Mouse (Mus musculus) heart, postnatal 0 days (tissue): ENCODE results near the gene Slc16a11. TPM values are rescaled to one million over a fixed set of nuclear protein-coding genes. Genes with fewer than 3 reads are reported as not detected.

Experiments used
- ATAC-seq: fragments of 200-750 bp; cut with Nextera tagmentation; 2 replicates; pipeline ENCODE4 v1.8.0; 2017; ENCODE audit warnings: low read depth, moderate number of reproducible peaks, moderate library complexity; ENCODE audit not compliant: insufficient read depth
- DNase-seq: peaks from one replicate; pipeline ENCODE4 v3.0.0-alpha.2; 2016; ENCODE audit warnings: low spot score
- H3K27ac ChIP-seq: fragments of 300-500 bp; sonication (generic); 2 replicates; pipeline ENCODE4 v1.5.1; 2014; ENCODE audit warnings: low read depth, mild to moderate bottlenecking
- H3K27me3 ChIP-seq: fragments of 300-500 bp; sonication (generic); 2 replicates; pipeline ENCODE4 v1.6.1; 2014; ENCODE audit warnings: low read length, mixed read lengths; ENCODE audit not compliant: control insufficient read depth, insufficient read depth
- H3K36me3 ChIP-seq: fragments of 300-500 bp; sonication (generic); replicated peaks from 2 replicates; pipeline ENCODE4 v1.6.1; 2014; ENCODE audit warnings: low read length, mixed read lengths; ENCODE audit not compliant: control insufficient read depth, insufficient read depth
- H3K4me1 ChIP-seq: fragments of 300-500 bp; sonication (generic); 2 replicates; pipeline ENCODE4 v1.6.1; 2014; ENCODE audit warnings: antibody characterized with exemption; ENCODE audit not compliant: control insufficient read depth, insufficient read depth
- H3K4me2 ChIP-seq: fragments of 300-500 bp; sonication (generic); 2 replicates; pipeline ENCODE4 v1.6.1; 2014; ENCODE audit warnings: low read depth, mild to moderate bottlenecking, low read length, moderate library complexity
- H3K4me3 ChIP-seq: fragments of 300-500 bp; sonication (generic); 2 replicates; pipeline ENCODE4 v1.5.1; 2014; ENCODE audit warnings: low read depth, low read length
- H3K9ac ChIP-seq: fragments of 300-500 bp; sonication (generic); replicated peaks from 2 replicates; pipeline ENCODE4 v1.6.1; 2014; ENCODE audit warnings: low read depth, low read length, mixed read lengths
- H3K9me3 ChIP-seq: fragments of 300-500 bp; sonication (generic); replicated peaks from 2 replicates; pipeline ENCODE4 v1.6.1; 2016; ENCODE audit warnings: low read length; ENCODE audit not compliant: control insufficient read depth
- CTCF ChIP-seq: IDR thresholded peaks from 2 replicates; pipeline ENCODE4 v1.5.1; 2016; ENCODE audit warnings: antibody characterized with exemption, control low read depth, low read depth
- EP300 ChIP-seq: IDR thresholded peaks from 2 replicates; pipeline ENCODE4 v1.6.1; 2016; ENCODE audit warnings: antibody characterized with exemption, low read depth
- WGBS: fragments of 180-500 bp; shearing (Covaris S2); extraction: QIAGEN DNeasy Blood & Tissue Kit; methylation state at CpG from one replicate; pipeline ENCODE4 v1.1.7; 2014; 5-methylcytosine and 5-hydroxymethylcytosine counted together
- polyA plus RNA-seq: library from polyadenylated mRNA; unstranded; fragments of >200 nt; fragmentation: Nextera tagmentation; extraction: Ambion mirVana; gene quantifications from 2 replicates; pipeline ENCODE4 v1.2.1, GENCODE M21; 2015
- total RNA-seq: library from RNA; depleted of rRNA; stranded (reverse); fragments of >200 nt; gene quantifications from 2 replicates; pipeline ENCODE4 v1.2.3, GENCODE M21; 2014; ENCODE audit warnings: low replicate concordance

Gene Slc16a11
- total and polyA plus RNA-seq, 2 experiments from 2014 or later = 0.25 TPM; not detected in 1

GRCm38 (mm10) chr11:70178756-70179155 is 33.8 kb upstream of the Slc16a11 start:
- 74% methylated on average over 11 of the region's 11 CpGs for WGBS
- ATAC-seq (no peak), DNase-seq (no peak)
- no peak overlapping the region for H3K4me2 ChIP-seq
- no peak overlapping the region for H3K4me3 ChIP-seq
- H3K27ac ChIP-seq = no peak overlapping the region
- no peaks in the 10 kb centered on the region for H3K27me3 ChIP-seq
- no peaks in the 10 kb centered on the region for H3K36me3 ChIP-seq
- H3K9me3 ChIP-seq = no peaks in the 10 kb centered on the region
- TF ChIP-seq EP300 (no peak), CTCF (no peak)
- no peaks in the 10 kb centered on the region for H3K4me1 ChIP-seq
- no peak overlapping the region for H3K9ac ChIP-seq

- H3K27me3 ChIP-seq = no peaks in the 10 kb centered on the region
- TF ChIP-seq EP300 = no peak
- TF ChIP-seq CTCF = peak; percentile 48
- no peak overlapping the region for H3K4me3 ChIP-seq
- H3K4me1 ChIP-seq = no peaks in the 10 kb centered on the region
- H3K9ac ChIP-seq = no peak overlapping the region
- DNase-seq (peak; percentile 14), ATAC-seq (no peak)
- WGBS = 34% methylated on average over 14 of the region's 14 CpGs
- H3K9me3 ChIP-seq = no peaks in the 10 kb centered on the region
- H3K27ac ChIP-seq = no peak overlapping the region
- H3K4me2 ChIP-seq = no peak overlapping the region
- no peaks in the 10 kb centered on the region for H3K36me3 ChIP-seq
Observed at GRCm38 (mm10) chr11:70179401-70179800, 33.2 kb upstream of the Slc16a11 start.

GRCm38 (mm10) chr11:70180496-70180895 is 32.1 kb upstream of the Slc16a11 start:
- H3K4me3 ChIP-seq = no peak overlapping the region
- 85% methylated on average over 4 of the region's 4 CpGs for WGBS
- no peak overlapping the region for H3K9ac ChIP-seq
- ATAC-seq (no peak), DNase-seq (no peak)
- H3K36me3 ChIP-seq = no peaks in the 10 kb centered on the region
- H3K4me1 ChIP-seq = no peaks in the 10 kb centered on the region
- H3K4me2 ChIP-seq = no peak overlapping the region
- TF ChIP-seq EP300 (no peak), CTCF (no peak)
- H3K27ac ChIP-seq = no peak overlapping the region
- no peaks in the 10 kb centered on the region for H3K9me3 ChIP-seq
- H3K27me3 ChIP-seq = no peaks in the 10 kb centered on the region

GRCm38 (mm10) chr11:70185120-70185519 is 27.4 kb upstream of the Slc16a11 start:
- Histone ChIP-seq H3K4me1 (no peaks in the 10 kb centered on the region), H3K36me3 (no peaks in the 10 kb centered on the region), H3K9ac (no peak overlapping the region), H3K27ac (no peak overlapping the region), H3K4me2 (no peak overlapping the region), H3K4me3 (no peak overlapping the region), H3K27me3 (no peaks in the 10 kb centered on the region), H3K9me3 (no peaks in the 10 kb centered on the region)
- no peak for TF ChIP-seq EP300
- no peak for TF ChIP-seq CTCF
- WGBS = 61% methylated on average over 7 of the region's 7 CpGs
- DNase-seq (no peak), ATAC-seq (no peak)

- H3K36me3 ChIP-seq = no peaks in the 10 kb centered on the region
Observed at GRCm38 (mm10) chr11:70189319-70190134, 23.0 kb upstream of the Slc16a11 start.

GRCm38 (mm10) chr11:70191188-70191587 is 21.4 kb upstream of the Slc16a11 start:
- Histone ChIP-seq H3K27me3 (no peaks in the 10 kb centered on the region), H3K9ac (no peak overlapping the region), H3K4me2 (no peak overlapping the region), H3K4me1 (no peaks in the 10 kb centered on the region), H3K36me3 (no peaks in the 10 kb centered on the region), H3K27ac (no peak overlapping the region), H3K9me3 (no peaks in the 10 kb centered on the region), H3K4me3 (no peak overlapping the region)
- no peak for DNase-seq
- no peak for TF ChIP-seq CTCF
- no peak for TF ChIP-seq EP300
- 66% methylated on average over 6 of the region's 6 CpGs for WGBS
- no peak for ATAC-seq

More at GRCm38 (mm10) chr11:70189319-70190134, 23.0 kb upstream of the Slc16a11 start:
- ATAC-seq (no peak), DNase-seq (no peak)
- no peak overlapping the region for H3K4me3 ChIP-seq
- no peak for TF ChIP-seq EP300
- no peak for TF ChIP-seq CTCF
- H3K9me3 ChIP-seq = no peaks in the 10 kb centered on the region
- H3K27me3 ChIP-seq = no peaks in the 10 kb centered on the region
- no peaks in the 10 kb centered on the region for H3K4me1 ChIP-seq
- H3K9ac ChIP-seq = no peak overlapping the region
- WGBS = 75% methylated on average over 28 of the region's 28 CpGs
- H3K4me2 ChIP-seq = no peak overlapping the region; the same call in 1 of the 2 replicates
- no peak overlapping the region for H3K27ac ChIP-seq
